Mouse (Mus musculus) spleen, adult 18-20 months (tissue): ENCODE data around the gene Thsd4.

Source experiments
- DNase-seq, 2 experiments: peaks; one replicate each; pipeline ENCODE4 v3.0.0; 2022; ENCODE audit warnings: mixed read lengths in 2 of 2

Gene Thsd4

GRCm38 (mm10) chr9:60259626-60260025, 262.2 kb downstream of the Thsd4 start:
- DNase-seq = no peak

GRCm38 (mm10) chr9:60251765-60252164, 270.1 kb downstream of the Thsd4 start:
- no peak for DNase-seq

- DNase-seq = no peak
Measured at GRCm38 (mm10) chr9:60250403-60250802, 271.4 kb downstream of the Thsd4 start.

- no peak for DNase-seq
Measured at GRCm38 (mm10) chr9:60247998-60248397, 273.8 kb downstream of the Thsd4 start.

GRCm38 (mm10) chr9:60244943-60245342, 276.9 kb downstream of the Thsd4 start:
- peak in 1 of 2 experiments; percentile 44 for DNase-seq

GRCm38 (mm10) chr9:60243503-60243902, 278.3 kb downstream of the Thsd4 start:
- peak in 1 of 2 experiments; percentile 15 for DNase-seq

- peak in 1 of 2 experiments; percentile 45 for DNase-seq
Measured at GRCm38 (mm10) chr9:60237667-60238066, 284.2 kb downstream of the Thsd4 start.

GRCm38 (mm10) chr9:60236155-60236554, 285.7 kb downstream of the Thsd4 start:
- DNase-seq = no peak

- no peak for DNase-seq
Measured at GRCm38 (mm10) chr9:60234233-60235115, 287.4 kb downstream of the Thsd4 start.

GRCm38 (mm10) chr9:60231981-60232881, 289.6 kb downstream of the Thsd4 start:
- DNase-seq = no peak

GRCm38 (mm10) chr9:60229496-60229895, 292.4 kb downstream of the Thsd4 start:
- no peak for DNase-seq

GRCm38 (mm10) chr9:60227727-60228126, 294.1 kb downstream of the Thsd4 start:
- DNase-seq = no peak

GRCm38 (mm10) chr9:60226679-60227078, 295.2 kb downstream of the Thsd4 start:
- no peak for DNase-seq

GRCm38 (mm10) chr9:60226155-60226554, 295.7 kb downstream of the Thsd4 start:
- DNase-seq = no peak

- no peak for DNase-seq
Measured at GRCm38 (mm10) chr9:60225453-60225852, 296.4 kb downstream of the Thsd4 start.

GRCm38 (mm10) chr9:60224039-60224695, 297.7 kb downstream of the Thsd4 start:
- no peak for DNase-seq

- no peak for DNase-seq
Measured at GRCm38 (mm10) chr9:60220431-60220830, 301.4 kb downstream of the Thsd4 start.

- DNase-seq = peak; percentile 9 to 16
Measured at GRCm38 (mm10) chr9:60218396-60218795, 303.4 kb downstream of the Thsd4 start.

- no peak for DNase-seq
Measured at GRCm38 (mm10) chr9:60216029-60216428, 305.8 kb downstream of the Thsd4 start.

GRCm38 (mm10) chr9:60213111-60213510, 308.7 kb downstream of the Thsd4 start:
- no peak for DNase-seq

GRCm38 (mm10) chr9:60208843-60209242, 313.0 kb downstream of the Thsd4 start:
- no peak for DNase-seq

- no peak for DNase-seq
Measured at GRCm38 (mm10) chr9:60203141-60203540, 318.7 kb downstream of the Thsd4 start.

GRCm38 (mm10) chr9:60200436-60200835, 321.4 kb downstream of the Thsd4 start:
- DNase-seq = no peak
